Mouse (Mus musculus) cerebellum, adult 8-10 months (tissue): ENCODE measurements around the gene Mrpl4.

Experiments
- DNase-seq: peaks from one replicate; pipeline ENCODE4 v3.0.0; 2022

Gene Mrpl4

DNA sequence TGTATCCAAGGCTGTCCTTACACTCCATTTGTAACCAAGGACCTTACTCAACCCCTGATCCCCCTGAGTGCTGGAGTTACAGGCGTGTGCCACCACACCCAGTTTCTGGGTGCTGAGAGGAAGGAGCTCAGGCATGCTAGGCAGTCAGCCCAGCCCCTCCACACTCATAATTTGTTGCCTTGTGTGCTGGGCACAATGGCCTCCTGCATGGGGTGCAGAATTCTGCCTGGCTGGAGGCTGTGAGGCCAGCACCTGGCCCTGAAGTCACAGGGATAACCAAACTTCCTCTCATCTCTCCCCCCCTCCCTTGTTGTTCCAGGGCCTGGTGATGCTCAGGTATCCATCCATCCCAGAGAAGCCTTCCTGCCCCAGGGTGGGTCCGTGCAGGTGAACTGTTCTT, 16.1 kb downstream of the Mrpl4 start:
- DNase-seq, result no peak

DNA sequence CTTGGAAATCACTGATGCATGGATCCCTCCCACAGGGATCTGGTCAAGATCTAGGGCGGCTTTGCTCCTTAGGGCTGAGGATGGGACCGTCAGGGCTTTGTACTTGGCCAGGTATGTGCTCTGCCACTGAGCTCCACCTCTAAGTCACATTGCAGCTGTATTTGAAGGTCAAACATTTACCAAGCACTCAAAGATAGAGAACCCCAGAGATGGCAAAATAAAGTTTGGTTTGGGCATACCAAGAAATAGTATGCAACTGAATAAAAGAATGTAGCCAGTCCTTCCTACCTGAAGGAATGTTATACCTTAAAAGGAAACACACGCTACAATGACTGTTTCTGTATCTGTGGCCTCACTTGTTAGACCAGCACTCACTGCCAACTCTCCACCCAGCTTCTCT, 18.8 kb downstream of the Mrpl4 start:
- DNase-seq, result no peak

DNA sequence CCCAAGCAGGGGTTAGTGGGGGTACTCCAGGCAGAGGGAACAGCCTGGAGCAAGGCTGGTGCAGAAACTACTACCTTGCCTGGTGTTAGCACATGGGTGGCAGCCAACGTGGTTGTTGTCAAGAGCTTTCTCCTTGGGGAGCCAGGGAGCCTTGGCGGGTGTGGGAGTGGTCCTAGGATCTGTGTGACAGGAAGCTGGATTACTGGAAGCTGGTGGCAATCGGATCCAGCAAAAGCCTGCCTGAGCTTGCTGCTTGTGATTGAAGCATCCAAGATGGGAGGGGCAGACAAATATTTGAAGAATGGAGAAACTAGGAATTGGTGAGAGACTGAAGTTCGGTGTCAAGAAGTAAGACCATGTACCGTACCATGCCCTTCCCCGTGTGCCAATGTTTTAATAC, 19.8 kb downstream of the Mrpl4 start:
- DNase-seq, result no peak

DNA sequence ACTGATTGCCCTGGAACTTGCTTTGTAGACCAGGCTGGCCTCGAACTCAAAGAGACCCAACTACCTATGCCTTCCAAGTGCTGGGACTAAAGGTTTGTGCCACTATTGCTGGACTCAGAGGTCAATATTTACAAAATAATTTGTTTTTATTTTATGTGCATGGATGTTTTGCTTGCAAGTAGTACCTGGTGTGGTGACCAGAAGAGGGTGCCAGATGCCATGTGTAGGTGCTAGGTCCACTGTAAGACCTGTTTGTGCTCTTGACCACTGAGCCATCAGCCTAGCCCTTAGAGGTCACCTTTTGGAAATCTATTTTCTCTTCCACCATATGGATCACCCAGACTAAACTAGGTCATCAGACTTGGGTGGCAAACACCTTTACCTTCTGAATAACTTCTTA, 20.2 kb downstream of the Mrpl4 start:
- no peak for DNase-seq

DNA sequence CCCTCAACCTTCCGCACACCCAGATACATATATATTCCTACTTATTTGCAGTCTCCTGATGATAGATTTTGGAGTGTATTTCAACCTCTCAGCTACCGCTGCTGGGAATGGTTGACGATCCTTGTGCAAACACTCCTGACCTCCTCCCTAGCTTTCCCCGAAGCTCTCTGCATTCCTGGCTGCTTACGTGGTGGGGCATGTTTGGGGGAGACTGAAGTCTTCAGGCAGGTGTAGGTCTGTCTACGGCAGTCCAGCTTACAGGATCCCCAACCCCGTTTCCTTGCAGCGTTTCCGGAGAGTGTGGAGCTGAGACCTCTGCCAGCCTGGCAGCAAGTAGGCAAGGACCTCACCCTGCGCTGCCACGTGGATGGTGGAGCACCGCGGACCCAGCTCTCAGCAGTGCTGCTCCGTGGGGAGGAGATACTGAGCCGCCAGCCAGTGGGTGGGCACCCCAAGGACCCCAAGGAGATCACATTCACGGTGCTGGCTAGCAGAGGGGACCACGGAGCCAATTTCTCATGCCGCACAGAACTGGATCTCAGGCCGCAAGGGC, 22.8 kb downstream of the Mrpl4 start:
- DNase-seq, result no peak

DNA sequence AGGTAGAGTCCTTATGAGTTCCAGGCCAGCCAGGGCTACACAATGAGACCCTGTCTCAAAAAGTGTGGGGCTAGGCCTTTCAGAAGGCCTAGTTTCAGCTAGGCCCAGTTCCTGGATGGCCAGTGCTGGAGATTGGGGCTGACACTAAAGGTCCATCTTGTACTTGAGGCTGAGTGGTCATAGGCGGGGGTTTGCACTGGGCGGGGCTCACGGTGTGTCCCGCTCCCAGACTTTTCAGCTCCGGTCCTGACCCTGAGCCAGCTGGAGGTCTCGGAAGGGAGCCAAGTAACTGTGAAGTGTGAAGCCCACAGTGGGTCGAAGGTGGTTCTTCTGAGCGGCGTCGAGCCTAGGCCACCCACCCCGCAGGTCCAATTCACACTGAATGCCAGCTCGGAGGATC, 24.3 kb downstream of the Mrpl4 start:
- DNase-seq, result no peak

DNA sequence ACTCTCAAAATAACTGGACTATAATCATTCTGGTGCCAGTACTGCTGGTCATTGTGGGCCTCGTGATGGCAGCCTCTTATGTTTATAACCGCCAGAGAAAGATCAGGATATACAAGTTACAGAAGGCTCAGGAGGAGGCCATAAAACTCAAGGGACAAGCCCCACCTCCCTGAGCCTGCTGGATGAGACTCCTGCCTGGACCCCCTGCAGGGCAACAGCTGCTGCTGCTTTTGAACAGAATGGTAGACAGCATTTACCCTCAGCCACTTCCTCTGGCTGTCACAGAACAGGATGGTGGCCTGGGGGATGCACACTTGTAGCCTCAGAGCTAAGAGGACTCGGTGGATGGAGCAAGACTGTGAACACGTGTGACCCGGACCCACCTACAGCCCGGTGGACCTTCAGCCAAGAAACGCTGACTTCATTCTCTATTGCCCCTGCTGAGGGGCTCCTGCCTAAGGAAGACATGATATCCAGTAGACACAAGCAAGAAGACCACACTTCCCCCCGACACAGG, 25.3 kb downstream of the Mrpl4 start:
- no peak for DNase-seq

DNA sequence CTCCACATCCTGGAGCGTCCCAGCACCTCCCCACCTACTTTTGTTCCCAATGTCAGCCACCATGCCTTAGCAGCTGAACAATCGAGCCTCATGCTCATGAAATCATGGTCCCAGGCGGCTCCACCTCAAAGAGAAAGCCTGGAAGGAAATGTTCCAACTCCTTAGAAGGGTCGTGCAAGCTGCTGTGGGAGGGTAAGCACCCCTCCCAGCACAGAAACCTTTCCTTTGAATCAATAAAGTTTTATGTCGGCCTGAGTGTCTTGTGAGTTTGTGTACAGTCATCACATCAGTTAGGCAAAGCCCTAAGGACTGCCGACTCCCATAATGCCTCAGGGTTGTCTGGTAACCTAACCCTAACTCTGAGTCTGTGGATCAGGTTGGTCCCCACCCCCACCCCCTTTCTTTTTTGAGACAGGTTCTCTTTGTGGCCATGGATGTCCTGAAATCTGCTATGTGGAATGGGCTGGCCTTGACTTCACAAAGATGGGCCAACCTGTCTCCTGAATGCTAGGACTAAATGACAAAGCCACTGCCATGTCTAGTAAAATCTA, 26.1 kb downstream of the Mrpl4 start:
- DNase-seq, result no peak

DNA sequence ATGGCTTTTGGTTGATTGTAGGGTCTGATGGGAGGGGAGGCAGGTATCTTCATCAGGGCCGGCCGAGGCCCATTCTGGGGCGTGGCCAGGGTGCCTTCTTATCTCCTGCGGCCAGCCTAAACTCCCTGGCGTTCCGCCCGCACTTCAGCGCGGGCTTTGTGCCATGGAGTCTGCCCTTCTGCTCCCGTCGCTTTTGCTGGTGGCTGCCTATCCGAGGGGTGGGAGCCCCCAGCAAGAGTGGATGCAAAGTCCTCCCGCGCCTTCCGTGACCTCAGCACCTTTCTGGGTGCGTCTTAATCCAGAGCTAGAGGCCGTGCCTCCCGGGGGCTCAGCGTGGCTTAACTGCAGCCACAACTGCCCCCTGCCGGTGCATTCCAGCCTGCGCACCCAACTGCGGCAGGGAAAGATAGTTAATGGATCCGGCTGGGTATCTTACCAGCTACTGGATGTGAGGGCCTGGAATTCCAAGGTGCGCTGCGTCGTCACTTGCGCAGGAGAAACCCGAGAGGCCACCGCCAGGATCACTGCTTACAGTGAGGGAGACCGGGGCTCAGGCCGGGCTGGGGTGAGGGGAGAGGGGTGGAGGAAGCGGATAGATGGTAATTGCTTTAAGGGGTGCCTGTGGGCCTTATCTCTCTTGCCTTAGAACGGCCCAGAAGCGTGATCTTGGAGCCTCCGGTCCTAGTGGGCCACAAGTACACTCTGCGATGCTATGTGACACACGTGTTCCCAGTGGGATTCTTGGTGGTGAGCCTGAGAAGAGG, 26.9 kb downstream of the Mrpl4 start, which contains the start of gene Icam4:
Gene Icam4 (plus strand): TSS at position 83 of the 764 bp plus-strand sequence.
- peak; percentile 52 for DNase-seq

DNA sequence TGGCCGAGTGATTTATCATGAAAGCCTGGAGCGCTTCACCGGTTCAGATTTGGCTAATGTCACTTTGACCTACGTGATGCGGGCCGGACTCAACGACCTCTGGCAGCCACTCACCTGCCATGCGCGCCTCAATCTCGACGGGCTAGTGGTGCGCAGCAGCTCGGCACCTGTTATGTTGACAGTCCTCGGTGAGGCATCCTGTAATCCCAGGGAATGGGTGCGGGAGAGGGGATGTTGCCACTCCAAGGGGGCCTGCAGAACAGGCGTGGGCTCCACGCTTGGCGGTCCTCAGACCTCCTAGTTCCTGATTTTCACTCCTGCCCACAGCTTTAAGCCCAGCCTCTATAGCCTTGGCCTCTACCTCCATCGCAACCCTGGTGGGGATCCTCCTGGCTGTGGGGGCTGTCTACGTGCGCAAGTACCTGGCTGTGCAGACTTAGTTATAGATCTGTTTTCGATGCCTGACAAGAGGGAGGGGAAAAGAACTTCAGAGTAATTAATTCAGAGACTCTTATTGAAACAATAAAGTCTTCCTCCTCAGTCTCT, 27.6 kb downstream of the Mrpl4 start:
- DNase-seq, result no peak

DNA sequence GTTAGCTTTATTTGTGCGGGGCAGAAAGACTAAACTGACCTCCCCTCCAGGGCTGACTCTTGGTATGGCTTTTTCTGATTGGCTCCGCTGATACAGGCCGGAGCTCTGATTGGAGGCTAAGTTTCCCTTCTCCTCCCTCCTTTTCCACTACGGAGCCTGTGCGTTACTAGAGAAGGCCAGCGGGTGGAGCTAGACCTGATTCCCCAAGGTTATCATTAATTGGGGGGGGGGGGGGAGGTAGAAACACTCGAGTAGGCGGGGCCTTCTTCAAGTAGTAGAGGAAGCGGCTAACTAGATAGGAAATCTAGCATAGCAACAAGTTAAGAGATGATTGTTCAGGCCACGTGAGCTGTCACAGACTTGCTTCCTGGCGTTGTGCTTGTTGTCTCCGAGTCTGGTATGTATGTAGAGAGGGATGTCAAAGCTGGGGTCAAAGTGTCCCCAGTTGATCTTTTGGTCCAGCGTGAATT, 28.3 kb downstream of the Mrpl4 start:
- DNase-seq, result peak; percentile 60

DNA sequence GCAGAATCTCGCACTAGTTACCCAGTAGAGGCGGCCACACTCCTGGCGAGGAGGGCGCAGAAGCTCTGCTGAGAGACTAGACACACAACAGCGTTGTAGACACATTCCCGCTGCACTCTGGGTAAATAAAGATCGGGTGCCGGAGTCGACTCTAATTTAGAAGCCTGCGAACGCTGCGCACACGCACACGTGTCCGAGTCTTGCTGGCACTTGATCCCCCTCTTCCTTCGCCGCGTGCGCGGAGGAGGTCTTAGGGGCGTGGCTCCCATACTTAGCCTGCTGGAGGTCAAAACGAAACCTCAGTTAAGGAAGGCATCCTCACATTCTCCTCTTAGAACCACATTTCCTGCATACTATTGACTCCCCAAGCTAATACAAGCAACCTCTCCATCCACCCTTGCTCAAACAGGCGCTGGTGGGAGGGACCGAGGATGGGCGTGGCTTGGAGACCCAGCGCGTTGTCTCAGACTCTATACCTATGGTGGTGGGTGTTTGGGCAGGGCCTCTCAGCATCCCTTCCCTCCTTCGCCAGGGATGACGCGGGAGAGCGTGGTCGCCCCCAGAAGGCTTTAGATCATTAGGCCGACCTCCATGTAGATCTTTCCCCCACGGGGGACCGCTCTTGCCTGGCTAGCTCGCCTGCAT, 28.8 kb downstream of the Mrpl4 start:
- DNase-seq, result peak; percentile 25

DNA sequence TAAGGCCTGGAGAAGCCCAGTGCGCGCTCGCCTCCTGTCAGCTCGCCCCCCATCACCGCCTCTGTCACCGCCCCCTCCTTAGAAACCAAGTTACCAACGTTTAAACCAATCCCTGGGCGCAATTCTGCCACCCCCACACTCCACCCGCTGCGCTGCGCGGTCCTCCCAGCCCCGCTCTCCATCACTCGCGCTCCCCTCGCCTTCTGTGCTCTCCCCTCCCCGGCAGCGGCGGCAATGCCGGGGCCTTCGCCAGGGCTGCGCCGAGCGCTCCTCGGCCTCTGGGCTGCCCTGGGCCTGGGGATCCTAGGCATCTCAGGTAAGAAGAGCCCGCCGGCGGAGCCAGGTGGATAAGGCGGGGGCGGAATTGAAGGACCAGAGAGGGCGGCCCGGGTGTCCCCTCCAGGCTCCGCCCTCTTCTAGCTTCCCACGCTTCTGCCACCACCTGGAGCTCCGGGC, 29.4 kb downstream of the Mrpl4 start, which contains the start of gene Icam5:
Gene Icam5 (plus strand): TSS at position 178 of the 456 bp plus-strand sequence.
- no peak for DNase-seq

DNA sequence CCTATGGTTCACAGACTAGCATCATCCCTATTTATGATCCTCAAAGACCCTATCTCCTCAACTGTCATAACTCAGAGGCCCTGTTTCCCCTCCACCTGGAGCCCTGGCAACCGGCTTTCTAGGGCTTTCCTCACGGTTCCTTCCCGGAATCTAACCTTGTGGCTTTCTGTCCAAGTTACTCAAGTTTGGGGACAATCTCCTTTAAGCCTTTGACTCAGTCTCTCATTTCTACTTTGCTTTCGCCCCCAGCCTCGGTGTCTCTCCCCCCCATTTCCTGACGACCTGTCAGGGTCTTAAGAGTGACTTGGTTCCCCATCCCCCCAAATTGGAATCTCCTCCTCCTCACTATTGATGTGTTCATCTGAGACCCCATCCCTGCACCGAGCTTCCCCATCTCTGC, 30.0 kb downstream of the Mrpl4 start:
- no peak for DNase-seq

DNA sequence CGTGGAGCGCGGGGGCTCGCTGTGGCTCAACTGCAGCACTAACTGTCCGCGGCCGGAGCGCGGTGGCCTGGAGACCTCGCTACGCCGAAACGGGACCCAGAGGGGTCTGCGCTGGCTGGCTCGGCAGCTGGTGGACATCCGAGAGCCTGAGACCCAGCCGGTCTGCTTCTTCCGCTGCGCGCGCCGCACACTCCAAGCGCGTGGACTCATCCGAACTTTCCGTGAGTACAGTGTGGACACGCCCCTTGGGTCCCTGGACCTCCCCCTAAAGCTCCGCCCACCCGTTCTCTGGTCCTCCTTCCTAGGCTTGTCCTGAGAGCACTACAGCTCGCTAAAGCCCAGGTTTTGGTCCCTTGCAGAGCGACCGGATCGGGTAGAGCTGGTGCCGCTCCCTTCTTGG, 30.6 kb downstream of the Mrpl4 start:
- no peak for DNase-seq

DNA sequence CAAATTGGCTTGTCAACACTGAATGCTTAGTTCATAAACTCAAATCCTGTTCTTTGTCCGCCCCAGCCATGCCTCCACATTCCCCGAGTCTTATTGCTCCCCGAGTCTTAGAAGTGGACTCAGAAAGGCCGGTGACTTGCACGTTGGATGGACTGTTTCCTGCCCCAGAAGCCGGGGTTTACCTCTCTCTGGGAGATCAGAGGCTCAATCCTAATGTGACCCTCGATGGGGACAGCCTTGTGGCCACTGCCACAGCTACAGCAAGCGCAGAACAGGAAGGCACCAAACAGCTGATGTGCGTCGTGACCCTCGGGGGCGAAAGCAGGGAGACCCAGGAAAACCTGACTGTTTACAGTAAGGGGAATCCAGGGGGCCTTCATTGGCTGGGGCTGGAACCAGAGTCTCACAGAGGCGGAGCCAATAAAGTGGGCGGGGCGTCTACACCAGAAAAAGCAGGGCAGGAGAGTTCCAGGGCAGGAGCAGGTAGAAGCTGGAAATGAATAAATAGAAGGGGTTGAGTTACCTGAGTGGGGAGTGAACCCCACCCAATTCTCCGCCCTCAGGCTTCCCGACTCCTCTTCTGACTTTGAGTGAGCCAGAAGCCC, 32.0 kb downstream of the Mrpl4 start:
- no peak for DNase-seq

DNA sequence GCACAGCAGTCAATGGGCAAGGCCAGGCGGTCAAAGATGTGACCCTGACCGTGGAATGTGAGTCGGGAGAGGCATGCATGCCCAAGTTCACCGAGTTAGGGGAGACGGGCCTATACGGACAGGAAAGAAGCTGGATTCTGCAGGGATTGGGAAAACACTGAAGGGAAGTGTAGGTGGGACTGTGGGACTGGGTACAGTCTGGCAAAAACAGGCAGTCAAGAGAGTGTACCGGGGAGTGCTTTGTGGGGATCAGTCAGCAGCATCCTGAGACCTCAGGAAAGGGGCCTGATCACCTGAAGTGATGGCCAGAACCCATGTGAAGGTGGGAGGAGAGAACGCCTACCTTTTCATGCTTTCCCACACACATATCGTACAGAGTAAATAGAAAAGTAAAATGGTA, 33.0 kb downstream of the Mrpl4 start:
- DNase-seq, result no peak

DNA sequence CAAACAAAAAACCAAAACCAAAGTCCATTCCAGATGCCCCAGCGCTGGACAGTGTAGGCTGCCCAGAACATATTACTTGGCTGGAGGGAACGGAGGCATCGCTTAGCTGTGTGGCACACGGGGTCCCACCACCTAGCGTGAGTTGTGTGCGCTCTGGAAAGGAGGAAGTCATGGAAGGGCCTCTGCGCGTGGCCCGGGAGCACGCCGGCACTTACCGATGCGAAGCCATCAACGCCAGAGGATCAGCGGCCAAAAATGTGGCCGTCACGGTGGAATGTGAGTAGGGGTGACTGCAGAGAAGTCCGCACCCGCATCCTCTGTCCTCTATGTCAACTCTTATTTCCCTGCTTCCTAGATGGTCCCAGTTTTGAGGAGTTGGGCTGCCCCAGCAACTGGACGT, 33.6 kb downstream of the Mrpl4 start:
- no peak for DNase-seq

DNA sequence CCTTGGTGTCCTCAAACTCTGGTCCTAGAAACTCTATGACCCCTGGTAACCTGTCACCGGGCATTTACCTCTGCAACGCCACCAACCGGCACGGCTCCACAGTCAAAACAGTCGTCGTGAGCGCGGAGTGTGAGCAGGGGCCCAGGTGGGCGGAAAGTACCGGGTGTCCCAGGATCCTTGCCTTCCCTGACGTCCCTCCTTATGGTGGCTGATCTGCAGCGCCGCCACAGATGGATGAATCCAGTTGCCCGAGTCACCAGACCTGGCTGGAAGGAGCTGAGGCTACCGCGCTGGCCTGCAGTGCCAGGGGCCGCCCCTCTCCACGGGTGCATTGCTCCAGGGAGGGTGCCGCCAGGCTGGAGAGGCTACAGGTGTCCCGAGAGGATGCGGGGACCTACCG, 34.1 kb downstream of the Mrpl4 start:
- DNase-seq, result no peak

DNA sequence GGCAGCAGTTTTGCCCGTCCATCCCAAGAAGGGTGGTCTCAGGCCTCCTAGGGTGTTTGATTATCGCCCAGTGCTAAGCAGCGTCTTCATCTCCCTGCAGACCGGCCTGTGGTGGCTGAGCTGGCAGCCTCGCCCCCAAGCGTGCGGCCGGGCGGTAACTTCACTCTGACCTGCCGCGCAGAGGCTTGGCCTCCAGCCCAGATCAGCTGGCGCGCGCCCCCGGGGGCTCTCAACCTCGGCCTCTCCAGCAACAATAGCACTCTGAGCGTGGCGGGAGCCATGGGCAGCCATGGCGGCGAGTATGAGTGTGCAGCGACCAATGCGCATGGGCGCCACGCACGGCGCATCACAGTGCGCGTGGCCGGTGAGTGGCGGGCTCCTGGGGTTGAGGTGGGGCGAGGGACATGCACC, 34.9 kb downstream of the Mrpl4 start:
- no peak for DNase-seq

DNA sequence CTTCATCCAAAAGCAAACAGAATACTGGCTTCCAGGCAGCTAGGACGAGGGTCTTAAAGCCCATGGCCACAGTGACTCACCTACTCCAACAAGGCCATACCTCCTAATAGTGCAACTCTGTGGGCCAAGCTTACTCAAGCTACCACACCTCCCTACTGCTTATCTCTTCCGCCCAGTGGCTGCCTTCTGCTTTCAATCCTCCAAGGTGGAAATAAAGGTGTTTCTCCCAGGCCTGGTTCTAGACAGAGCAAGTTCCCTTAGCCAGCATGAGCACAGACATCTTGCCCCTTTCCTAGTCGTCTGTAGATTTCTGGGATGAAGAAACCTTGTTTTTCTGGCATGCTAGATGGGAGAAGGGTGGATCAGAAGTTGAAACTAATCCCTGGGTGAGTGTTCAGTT, 37.2 kb downstream of the Mrpl4 start:
- no peak for DNase-seq

DNA sequence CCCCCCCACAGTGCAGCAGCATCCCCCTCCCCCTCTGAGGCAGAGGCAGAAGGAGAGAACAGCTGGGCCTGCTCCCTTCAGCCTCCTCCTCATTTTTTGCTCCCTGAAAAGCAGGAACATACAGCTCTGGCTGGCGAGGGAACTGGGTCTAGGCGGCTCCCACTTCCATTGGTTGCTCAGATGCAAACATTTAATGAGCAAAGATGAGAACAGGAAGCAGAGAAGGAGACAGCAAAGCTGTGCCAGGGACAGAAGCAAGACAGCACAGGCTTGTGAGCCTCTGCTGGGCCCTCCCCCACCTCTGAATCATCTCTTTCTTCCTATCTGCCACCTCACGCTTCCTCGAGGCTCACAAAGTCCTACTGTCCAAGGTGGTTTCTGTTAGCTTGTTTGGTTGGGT, 38.8 kb downstream of the Mrpl4 start:
- DNase-seq, result no peak

DNA sequence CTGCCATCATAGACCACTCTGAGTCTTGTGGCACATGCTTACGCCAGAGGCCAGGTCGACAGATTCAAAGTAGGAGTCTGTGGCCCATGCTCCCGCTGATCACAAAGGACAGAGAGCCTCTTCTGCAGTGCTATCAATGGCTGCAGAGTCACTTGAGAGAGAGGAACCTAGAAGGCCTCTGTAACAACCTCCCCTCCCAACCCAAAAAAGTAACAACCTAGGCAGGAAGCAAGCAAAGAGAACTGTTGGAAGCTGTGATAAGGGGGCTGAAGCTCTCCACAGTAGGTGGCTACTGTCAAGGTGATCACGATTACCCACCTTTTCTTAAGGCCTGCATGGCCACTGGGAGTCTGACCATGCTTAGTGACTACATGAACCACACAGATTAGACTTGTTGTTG, 41.0 kb downstream of the Mrpl4 start:
- no peak for DNase-seq
